Mouse (Mus musculus): ENCODE results near the gene Twf2. TPM values are rescaled to one million over a fixed set of nuclear protein-coding genes. Genes with fewer than 3 reads are reported as not detected.
A peak's percentile ranks its signal among the peaks of the same experiment; 100 is the strongest.

The Twf2 gene
- polyA plus RNA-seq, 1 experiment from 2014 or later = 64.2 TPM

DNA sequence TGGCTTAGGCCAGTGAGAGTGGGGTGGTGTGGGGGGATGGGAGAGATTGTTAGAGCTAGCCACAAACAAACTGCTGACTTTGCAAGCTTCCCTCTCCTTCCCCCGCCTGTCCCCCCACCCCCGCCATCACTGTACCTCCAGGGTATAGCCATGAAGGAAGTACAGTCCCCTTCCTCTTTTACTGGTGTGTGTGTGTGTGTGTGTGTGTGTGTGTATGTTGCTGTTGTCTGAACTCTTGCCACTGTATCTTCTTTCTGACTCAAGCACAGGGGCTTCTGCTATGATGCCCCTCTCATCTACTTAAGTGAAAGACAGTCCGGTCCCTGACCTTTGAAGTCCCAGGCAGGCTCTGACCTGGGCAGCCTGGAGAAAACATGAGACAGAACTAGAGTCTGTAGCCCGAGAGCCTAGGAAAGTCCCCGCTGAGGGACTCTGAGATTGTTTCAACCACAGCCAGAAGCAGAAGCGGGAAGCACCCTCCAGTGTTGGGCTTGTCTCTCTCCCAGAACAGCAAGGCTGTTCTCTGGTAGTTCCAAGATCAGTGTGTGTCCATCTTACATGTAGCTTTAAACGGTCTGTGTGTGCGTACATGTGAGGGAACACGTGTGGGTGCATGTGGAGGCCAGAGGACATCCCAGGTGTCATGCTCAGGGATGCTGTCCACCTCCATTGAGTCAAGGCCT, 27.3 kb downstream of the Twf2 start:
- no peak for TF ChIP-seq CTCF (IDR thresholded peaks at IDR 0.05)
- TF ChIP-seq EP300 (IDR thresholded peaks at IDR 0.05) = no peak
- no peak overlapping the region for H3K27ac ChIP-seq (ENCODE audit: low read length)
- WGBS = 69% methylated on average over 9 of the region's 9 CpGs

DNA sequence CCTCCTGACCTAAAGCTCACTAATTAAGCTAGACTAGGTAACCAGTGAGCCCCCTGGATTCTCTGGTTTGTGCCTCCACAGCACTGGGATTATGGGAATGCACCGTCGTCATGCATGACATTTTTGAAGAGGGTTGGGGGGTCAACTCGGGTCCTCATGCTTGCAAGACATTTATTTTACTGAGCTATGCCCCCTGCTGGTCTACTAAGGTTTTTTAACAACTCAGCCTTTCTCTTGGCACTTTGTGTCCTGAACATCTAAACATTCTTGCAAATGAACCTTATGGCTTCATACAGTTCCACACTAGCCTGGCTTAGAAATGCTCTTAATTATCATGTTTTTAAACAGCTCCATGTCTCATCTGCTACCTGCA, 27.8 kb downstream of the Twf2 start:
- H3K4me1 ChIP-seq (ENCODE audit: insufficient read depth, low read depth, low read length) = peaks cover 6% of the 10 kb centered on the region; the same call in 1 of the 2 replicates

More for the DNA sequence above, 27.3 kb downstream of the Twf2 start:
- Histone ChIP-seq H3K4me1 (ENCODE audit: insufficient read depth, low read depth, low read length) (peaks cover 6% of the 10 kb centered on the region; the same call in 1 of the 2 replicates), H3K4me2 (replicated peaks; ENCODE audit: low read depth, low read length) (no peak overlapping the region), H3K4me3 (ENCODE audit: low read depth, low read length) (no peak overlapping the region), H3K27me3 (replicated peaks; ENCODE audit: insufficient read depth, low read length) (no peaks in the 10 kb centered on the region), H3K9ac (replicated peaks; ENCODE audit: low read depth) (no peak overlapping the region), H3K9me3 (ENCODE audit: low read length) (no peaks in the 10 kb centered on the region), H3K36me3 (ENCODE audit: insufficient read depth, low read length) (peaks cover 26% of the 10 kb centered on the region; the same call in 1 of the 2 replicates)
- ATAC-seq = no peak
- DNase-seq (ENCODE audit: low spot score) = peak; percentile 29

DNA sequence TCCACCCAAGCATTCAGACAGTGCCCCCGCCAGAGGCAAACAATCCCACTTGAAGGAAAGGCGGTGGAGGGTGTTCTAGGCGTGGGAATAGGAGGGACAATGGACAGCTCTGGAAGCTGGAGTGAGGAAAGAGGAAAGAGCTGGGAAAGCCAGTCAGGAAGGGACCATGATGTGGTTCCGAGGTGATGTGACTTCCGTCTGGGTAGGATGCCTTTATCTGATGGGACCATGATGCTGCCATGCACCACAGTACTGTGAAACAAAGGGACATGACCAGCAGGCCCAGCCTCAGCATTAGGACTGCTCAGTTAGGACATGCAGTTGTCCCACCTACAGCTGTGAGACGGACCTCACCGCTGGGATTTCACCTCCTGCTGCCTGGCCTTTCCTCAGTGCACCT, 28.3 kb downstream of the Twf2 start:
- no peak overlapping the region for H3K4me3 ChIP-seq (ENCODE audit: low read depth, low read length)
- peaks cover 31% of the 10 kb centered on the region; the same call in 1 of the 2 replicates for H3K36me3 ChIP-seq (ENCODE audit: insufficient read depth, low read length)
- H3K27ac ChIP-seq (ENCODE audit: low read length) = 0 out of 2 replicates have a peak overlapping the region, but pooled peaks have one; percentile 32
- H3K4me1 ChIP-seq (ENCODE audit: insufficient read depth, low read depth, low read length) = peaks cover 3% of the 10 kb centered on the region
- DNase-seq (ENCODE audit: low spot score) (peak; percentile 47), ATAC-seq (peak; percentile 51)
- H3K27me3 ChIP-seq (replicated peaks; ENCODE audit: insufficient read depth, low read length) = no peaks in the 10 kb centered on the region
- 60% methylated on average over 7 of the region's 7 CpGs for WGBS
- no peak overlapping the region for H3K9ac ChIP-seq (replicated peaks; ENCODE audit: low read depth)
- peak; percentile 42 for TF ChIP-seq EP300 (IDR thresholded peaks at IDR 0.05)
- no peak for TF ChIP-seq CTCF (IDR thresholded peaks at IDR 0.05)
- no peaks in the 10 kb centered on the region for H3K9me3 ChIP-seq (ENCODE audit: low read length)
- no peak overlapping the region for H3K4me2 ChIP-seq (replicated peaks; ENCODE audit: low read depth, low read length)

More for the DNA sequence above, 27.8 kb downstream of the Twf2 start:
- TF ChIP-seq EP300 (IDR thresholded peaks at IDR 0.05) (no peak), CTCF (IDR thresholded peaks at IDR 0.05) (peak; percentile 52)
- H3K9me3 ChIP-seq (ENCODE audit: low read length) = no peaks in the 10 kb centered on the region
- H3K36me3 ChIP-seq (ENCODE audit: insufficient read depth, low read length) = peaks cover 31% of the 10 kb centered on the region; the same call in 1 of the 2 replicates
- no peak overlapping the region for H3K9ac ChIP-seq (replicated peaks; ENCODE audit: low read depth)
- H3K27ac ChIP-seq (ENCODE audit: low read length) = no peak overlapping the region
- DNase-seq (ENCODE audit: low spot score) = peak; percentile 47
- 34% methylated on average over 3 of the region's 3 CpGs for WGBS
- H3K4me2 ChIP-seq (replicated peaks; ENCODE audit: low read depth, low read length) = no peak overlapping the region
- no peak for ATAC-seq
- H3K4me3 ChIP-seq (ENCODE audit: low read depth, low read length) = no peak overlapping the region
- H3K27me3 ChIP-seq (replicated peaks; ENCODE audit: insufficient read depth, low read length) = no peaks in the 10 kb centered on the region

DNA sequence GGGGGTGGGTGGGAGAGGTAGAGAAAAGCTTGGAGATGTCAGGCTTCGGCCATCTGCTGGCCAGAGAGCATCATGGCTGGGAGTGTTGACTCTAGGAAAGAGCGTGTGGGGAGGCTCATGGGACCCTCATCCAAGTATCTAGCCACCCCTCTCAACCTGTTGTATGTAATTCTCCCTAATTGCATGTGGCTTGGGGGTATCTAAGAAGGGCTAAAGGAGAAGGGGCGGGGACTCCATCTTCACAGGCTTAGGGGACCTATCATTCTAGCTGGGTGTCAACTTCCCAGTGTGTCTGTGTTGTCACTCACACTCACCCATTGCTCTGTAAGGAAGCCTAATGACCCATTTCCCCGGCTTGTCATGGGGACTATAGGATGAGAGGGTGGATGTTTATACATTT, 28.9 kb downstream of the Twf2 start:
- Histone ChIP-seq H3K4me3 (ENCODE audit: low read depth, low read length) (no peak overlapping the region), H3K4me2 (replicated peaks; ENCODE audit: low read depth, low read length) (no peak overlapping the region), H3K27ac (ENCODE audit: low read length) (0 out of 2 replicates have a peak overlapping the region, but pooled peaks have one; percentile 32), H3K9me3 (ENCODE audit: low read length) (no peaks in the 10 kb centered on the region), H3K4me1 (ENCODE audit: insufficient read depth, low read depth, low read length) (no peaks in the 10 kb centered on the region; the same call in none of the 2 replicates), H3K9ac (replicated peaks; ENCODE audit: low read depth) (no peak overlapping the region), H3K36me3 (ENCODE audit: insufficient read depth, low read length) (peaks cover 31% of the 10 kb centered on the region; the same call in 1 of the 2 replicates), H3K27me3 (replicated peaks; ENCODE audit: insufficient read depth, low read length) (no peaks in the 10 kb centered on the region)
- ATAC-seq (no peak), DNase-seq (ENCODE audit: low spot score) (no peak)
- no peak for TF ChIP-seq EP300 (IDR thresholded peaks at IDR 0.05)
- TF ChIP-seq CTCF (IDR thresholded peaks at IDR 0.05) = peak; percentile 24
- WGBS = 72% methylated on average over 4 of the region's 4 CpGs

GRCm38 (mm10) chr9:106232956-106233355, 30.0 kb downstream of the Twf2 start:
- WGBS = 94% methylated on average over 3 of the region's 3 CpGs
- peaks cover 7% of the 10 kb centered on the region for H3K4me1 ChIP-seq (ENCODE audit: insufficient read depth, low read depth, low read length)
- no peak for DNase-seq (ENCODE audit: low spot score)
- no peak overlapping the region for H3K4me3 ChIP-seq (ENCODE audit: low read depth, low read length)
- no peak overlapping the region for H3K27ac ChIP-seq (ENCODE audit: low read length)
- no peak for ATAC-seq
- H3K36me3 ChIP-seq (ENCODE audit: insufficient read depth, low read length) = peaks cover 37% of the 10 kb centered on the region
- no peak for TF ChIP-seq CTCF (IDR thresholded peaks at IDR 0.05)
- TF ChIP-seq EP300 (IDR thresholded peaks at IDR 0.05) = no peak
- no peaks in the 10 kb centered on the region for H3K27me3 ChIP-seq (replicated peaks; ENCODE audit: insufficient read depth, low read length)
- no peak overlapping the region for H3K9ac ChIP-seq (replicated peaks; ENCODE audit: low read depth)
- no peak overlapping the region for H3K4me2 ChIP-seq (replicated peaks; ENCODE audit: low read depth, low read length)
- no peaks in the 10 kb centered on the region for H3K9me3 ChIP-seq (ENCODE audit: low read length)

GRCm38 (mm10) chr9:106233953-106234352, 31.0 kb downstream of the Twf2 start:
- H3K4me3 ChIP-seq (ENCODE audit: low read depth, low read length) = no peak overlapping the region
- no peak overlapping the region for H3K27ac ChIP-seq (ENCODE audit: low read length)
- 81% methylated on average over 6 of the region's 6 CpGs for WGBS
- H3K9me3 ChIP-seq (ENCODE audit: low read length) = no peaks in the 10 kb centered on the region
- no peak for TF ChIP-seq EP300 (IDR thresholded peaks at IDR 0.05)
- no peak for TF ChIP-seq CTCF (IDR thresholded peaks at IDR 0.05)
- DNase-seq (ENCODE audit: low spot score) (no peak), ATAC-seq (no peak)
- no peaks in the 10 kb centered on the region for H3K27me3 ChIP-seq (replicated peaks; ENCODE audit: insufficient read depth, low read length)
- no peak overlapping the region for H3K9ac ChIP-seq (replicated peaks; ENCODE audit: low read depth)
- H3K36me3 ChIP-seq (ENCODE audit: insufficient read depth, low read length) = peaks cover 45% of the 10 kb centered on the region
- no peak overlapping the region for H3K4me2 ChIP-seq (replicated peaks; ENCODE audit: low read depth, low read length)
- peaks cover 7% of the 10 kb centered on the region for H3K4me1 ChIP-seq (ENCODE audit: insufficient read depth, low read depth, low read length)

Data from lung, postnatal 0 days (tissue).